Mouse (Mus musculus): ENCODE measurements around the gene Rpap1.
"Not testable (repeated sequence)": the region's sequence is repeated elsewhere in the genome, so short reads cannot be mapped to it uniquely, and the experiment has no call there.

The Rpap1 gene

GRCm38 (mm10) chr2:119741581-119742411 lies 45.5 kb downstream of the Rpap1 start, which contains the start of gene Itpka:
TSS of gene Itpka (plus strand) at chr2:119742337.
- peak; percentile 88 for DNase-seq (ENCODE audit: low read depth, low spot score)

GRCm38 (mm10) chr2:119740567-119740966 lies 46.8 kb downstream of the Rpap1 start:
- DNase-seq (ENCODE audit: low read depth, low spot score): peak; percentile 16

GRCm38 (mm10) chr2:119737124-119737523 lies 50.2 kb downstream of the Rpap1 start:
- DNase-seq (ENCODE audit: low read depth, low spot score): no peak

- DNase-seq (ENCODE audit: low read depth, low spot score): no peak
Observed at GRCm38 (mm10) chr2:119730735-119731134, 56.6 kb downstream of the Rpap1 start.

- DNase-seq (ENCODE audit: low read depth, low spot score): no peak
Observed at GRCm38 (mm10) chr2:119727762-119728416, 59.4 kb downstream of the Rpap1 start.

- DNase-seq (ENCODE audit: low read depth, low spot score): no peak
Observed at GRCm38 (mm10) chr2:119721070-119721469, 66.3 kb downstream of the Rpap1 start.

GRCm38 (mm10) chr2:119715868-119716267 lies 71.5 kb downstream of the Rpap1 start:
- not testable (repeated sequence) for DNase-seq (ENCODE audit: low read depth, low spot score)
